Mouse (Mus musculus) heart, adult 8-10 months (tissue): ENCODE measurements around the gene Arhgap4. TPM values are rescaled to one million over a fixed set of nuclear protein-coding genes. Genes with fewer than 3 reads are reported as not detected.

Experiments
- DNase-seq: peaks from one replicate; pipeline ENCODE4 v3.0.0; 2022; ENCODE audit warnings: low spot score
- total RNA-seq, 4 experiments: library from RNA; stranded (reverse); gene quantifications; 2 replicates each; pipeline ENCODE4 v1.2.4; 2022

Gene Arhgap4
- total RNA-seq, 4 experiments from 2014 or later: 0.47 to 2.9 (median 1.3) TPM

- DNase-seq: no peak
These were observed 67.2 kb downstream of the Arhgap4 start for GRCm38 (mm10) chrX:73854326-73855086.

Other genes starting within 250 kb of the Arhgap4 start
- 100 to 1,000 TPM; 157 to 195 (median 180) TPM for gene Slc6a8, start 248.7 kb downstream of the Arhgap4 start, total RNA-seq
- 10 to 100 TPM; 65.8 to 86.6 (median 78.8) TPM for gene Bcap31, start 205.7 kb downstream of the Arhgap4 start, total RNA-seq
- 10 to 100 TPM; 26.6 to 29.7 (median 28.2) TPM for gene Abcd1, start 205.3 kb downstream of the Arhgap4 start, total RNA-seq
- gene Plxnb3, start 164.8 kb downstream of the Arhgap4 start, total RNA-seq: 1 to 10 TPM; 1.6 to 1.9 (median 1.7) TPM
- 10 to 100 TPM; 23.9 to 31.6 (median 30.8) TPM for gene Srpk3, start 147.5 kb downstream of the Arhgap4 start, total RNA-seq
- gene Idh3g, start 135.0 kb downstream of the Arhgap4 start, total RNA-seq: 100 to 1,000 TPM; 702 to 775 (median 723) TPM
- gene Ssr4, start 134.8 kb downstream of the Arhgap4 start, total RNA-seq: 10 to 100 TPM; 75.9 to 94.2 (median 84.8) TPM
- gene Pdzd4, start 96.9 kb downstream of the Arhgap4 start, total RNA-seq: 1 to 10 TPM; 1.2 to 1.7 (median 1.6) TPM
- gene Avpr2, start 29.8 kb downstream of the Arhgap4 start, total RNA-seq: not detected
- 1 to 10 TPM; 3.3 to 5.3 (median 4.2) TPM for gene L1cam, start 25.8 kb downstream of the Arhgap4 start, total RNA-seq
- gene Naa10, start 74 bp upstream of the Arhgap4 start, total RNA-seq: 10 to 100 TPM; 46.4 to 59.7 (median 56.5) TPM
- 1 to 10 TPM; 4.9 to 7.5 (median 6.1) TPM for gene Renbp, start 9.0 kb upstream of the Arhgap4 start, total RNA-seq
- gene Hcfc1, start 44.5 kb upstream of the Arhgap4 start, total RNA-seq: 10 to 100 TPM; 36.7 to 39.7 (median 39.7) TPM
- 10 to 100 TPM; 56.3 to 66.4 (median 60.9) TPM for gene Irak1, start 102.0 kb upstream of the Arhgap4 start, total RNA-seq
- not detected for gene Opn1mw, start 205.6 kb upstream of the Arhgap4 start, total RNA-seq
- 10 to 100 TPM; 25.3 to 36.9 (median 31.0) TPM for gene Mecp2, start 213.5 kb upstream of the Arhgap4 start, total RNA-seq
- not detected for gene Tex28, start 246.0 kb upstream of the Arhgap4 start, total RNA-seq